Mouse (Mus musculus) cerebellum, adult 18-20 months (tissue): Measurements from ENCODE around the gene Exosc8.

Source experiments
- DNase-seq, 2 experiments: peaks; one replicate each; pipeline ENCODE4 v3.0.0; 2021

Exosc8 gene

GRCm38 (mm10) chr3:54735247-54736046 lies at the start of gene Exosc8, which contains the start of gene Alg5:
Exosc8 (minus strand) TSS chr3:54735393.
Alg5 (plus strand) TSS chr3:54735539.
- peak; percentile 81 to 98 for DNase-seq

GRCm38 (mm10) chr3:54775989-54776631 lies 40.9 kb upstream of the Exosc8 start:
- no peak for DNase-seq

GRCm38 (mm10) chr3:54773613-54774012 lies 38.4 kb upstream of the Exosc8 start:
- DNase-seq: no peak

- DNase-seq: no peak
These were observed 34.4 kb upstream of the Exosc8 start for GRCm38 (mm10) chr3:54769349-54770275.

- no peak for DNase-seq
These were observed 33.4 kb upstream of the Exosc8 start for GRCm38 (mm10) chr3:54768592-54768991.

GRCm38 (mm10) chr3:54766811-54767210 lies 31.6 kb upstream of the Exosc8 start:
- DNase-seq: no peak

- no peak for DNase-seq
These were observed 30.8 kb upstream of the Exosc8 start for GRCm38 (mm10) chr3:54766034-54766433.

GRCm38 (mm10) chr3:54765521-54765920 lies 30.3 kb upstream of the Exosc8 start:
- peak in 1 of 2 experiments; percentile 22 for DNase-seq

GRCm38 (mm10) chr3:54764418-54764817 lies 29.2 kb upstream of the Exosc8 start:
- peak; percentile 41 to 64 for DNase-seq

- no peak for DNase-seq
These were observed 26.1 kb upstream of the Exosc8 start for GRCm38 (mm10) chr3:54761258-54761657.

GRCm38 (mm10) chr3:54760321-54761115 lies 25.3 kb upstream of the Exosc8 start:
- DNase-seq: no peak

- no peak for DNase-seq
These were observed 24.0 kb upstream of the Exosc8 start for GRCm38 (mm10) chr3:54759211-54759610.

- DNase-seq: no peak
These were observed 22.3 kb upstream of the Exosc8 start for GRCm38 (mm10) chr3:54757446-54757845.

- DNase-seq: peak; percentile 51 to 60
These were observed 20.9 kb upstream of the Exosc8 start for GRCm38 (mm10) chr3:54756058-54756457.

- peak; percentile 74 to 84 for DNase-seq
These were observed 20.2 kb upstream of the Exosc8 start, which contains the start of gene Smad9 for GRCm38 (mm10) chr3:54755145-54756041. Smad9 (plus strand) TSS chr3:54755582.

GRCm38 (mm10) chr3:54753411-54753810 lies 18.2 kb upstream of the Exosc8 start:
- DNase-seq: no peak

- DNase-seq: no peak
These were observed 10.6 kb upstream of the Exosc8 start for GRCm38 (mm10) chr3:54745799-54746198.

GRCm38 (mm10) chr3:54741965-54742364 lies 6.8 kb upstream of the Exosc8 start:
- no peak for DNase-seq

- DNase-seq: no peak
These were observed 2.1 kb upstream of the Exosc8 start for GRCm38 (mm10) chr3:54737317-54737716.

- peak; percentile 20 to 31 for DNase-seq
These were observed 1.1 kb upstream of the Exosc8 start for GRCm38 (mm10) chr3:54736101-54736927.
